Mouse (Mus musculus) CD4-positive, CD25-positive, alpha-beta regulatory T cell (primary cell): ENCODE measurements around the gene Syne2. TPM values are rescaled to one million over a fixed set of nuclear protein-coding genes. Genes with fewer than 3 reads are reported as not detected.

Experiments
- polyA plus RNA-seq: library from polyadenylated mRNA; unstranded; fragments of 100-300 nt; shearing (Covaris generic); gene quantifications from one replicate; pipeline ENCODE4 v1.2.1, GENCODE M21; 2017

Gene Syne2
- 8.5 TPM for polyA plus RNA-seq

GRCm38 (mm10) chr12:75817959-75818452, at the start of gene Syne2:
Gene Syne2, plus strand, starts transcription at chr12:75818134.

Other genes with a start within 250 kb of the Syne2 start
- 36.7 TPM for gene Ppp2r5e, start 221.9 kb upstream of the Syne2 start, polyA plus RNA-seq
- gene Wdr89, start 148.6 kb upstream of the Syne2 start, polyA plus RNA-seq: 15.4 TPM
- 130 TPM for gene Sgpp1, start 82.4 kb upstream of the Syne2 start, polyA plus RNA-seq